Mouse (Mus musculus): ENCODE measurements around the gene Zfp729a. TPM values are rescaled to one million over a fixed set of nuclear protein-coding genes. Genes with fewer than 3 reads are reported as not detected.

Zfp729a gene
- total RNA-seq (2023) = 10.7 to 16.3 TPM (median 13.5 TPM) in 4 replicates

DNA sequence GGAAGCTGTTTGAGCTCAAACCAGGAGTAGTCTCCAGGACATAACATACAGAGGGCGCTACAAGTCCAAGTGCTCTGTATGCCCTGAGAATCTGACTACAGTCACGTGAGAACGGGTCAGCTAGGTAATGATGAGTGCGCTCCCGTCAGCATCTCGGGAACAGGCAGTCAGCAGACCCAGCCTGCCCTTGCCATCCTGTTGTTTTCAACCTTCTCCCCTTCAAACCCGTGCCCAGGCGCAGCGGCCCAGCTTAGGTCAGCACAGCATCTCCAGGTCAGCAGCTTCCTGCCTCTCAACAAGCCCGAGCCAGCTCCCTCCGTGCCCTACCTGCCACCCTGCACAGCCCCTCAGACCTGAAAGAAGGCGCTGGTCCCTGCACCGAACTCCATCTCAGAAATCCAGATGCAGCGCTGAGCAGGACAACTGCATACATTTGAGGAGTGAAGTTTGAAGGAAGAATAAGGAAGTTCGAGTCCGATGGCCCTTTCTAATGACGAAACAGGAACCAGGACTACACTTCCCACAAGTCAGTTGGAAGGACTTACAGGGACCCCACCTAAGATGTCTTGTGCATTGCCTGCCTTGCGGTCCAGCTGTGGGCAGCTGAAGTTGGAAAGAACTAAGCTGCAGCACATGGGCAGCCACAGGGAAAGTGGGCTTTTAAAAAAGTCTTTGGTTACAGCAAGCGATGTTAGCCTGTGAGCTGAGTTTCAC is at the start of gene Zfp729a, which contains the start of gene Gm49345:
Gene Zfp729a (minus strand): TSS at position 498 of the 714 bp plus-strand sequence.
Gene Gm49345 (minus strand): TSS at position 476 of the 714 bp plus-strand sequence.

DNA sequence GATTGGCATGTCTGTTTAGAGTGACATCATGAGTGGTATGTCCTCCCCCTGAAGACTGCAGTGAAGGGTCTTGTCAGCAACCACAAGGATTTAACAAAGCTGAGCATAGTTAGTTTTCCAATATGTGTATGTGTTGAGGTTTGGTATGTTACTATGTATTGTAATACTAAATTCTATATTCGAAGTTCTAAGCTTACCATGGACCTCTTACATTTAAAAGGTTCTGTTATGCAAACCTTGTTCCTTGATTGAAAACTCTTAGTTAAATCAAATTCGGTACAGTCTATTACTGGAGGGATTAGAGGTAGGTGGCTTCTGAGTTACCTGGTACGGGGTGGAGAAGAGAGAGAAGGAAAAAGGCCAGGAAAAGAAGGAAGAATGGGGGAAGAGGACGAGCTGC is 49.4 kb upstream of the Zfp729a start, which contains the start of gene Zfp738:
Gene Zfp738 (minus strand): TSS at position 101 of the 400 bp plus-strand sequence.

DNA sequence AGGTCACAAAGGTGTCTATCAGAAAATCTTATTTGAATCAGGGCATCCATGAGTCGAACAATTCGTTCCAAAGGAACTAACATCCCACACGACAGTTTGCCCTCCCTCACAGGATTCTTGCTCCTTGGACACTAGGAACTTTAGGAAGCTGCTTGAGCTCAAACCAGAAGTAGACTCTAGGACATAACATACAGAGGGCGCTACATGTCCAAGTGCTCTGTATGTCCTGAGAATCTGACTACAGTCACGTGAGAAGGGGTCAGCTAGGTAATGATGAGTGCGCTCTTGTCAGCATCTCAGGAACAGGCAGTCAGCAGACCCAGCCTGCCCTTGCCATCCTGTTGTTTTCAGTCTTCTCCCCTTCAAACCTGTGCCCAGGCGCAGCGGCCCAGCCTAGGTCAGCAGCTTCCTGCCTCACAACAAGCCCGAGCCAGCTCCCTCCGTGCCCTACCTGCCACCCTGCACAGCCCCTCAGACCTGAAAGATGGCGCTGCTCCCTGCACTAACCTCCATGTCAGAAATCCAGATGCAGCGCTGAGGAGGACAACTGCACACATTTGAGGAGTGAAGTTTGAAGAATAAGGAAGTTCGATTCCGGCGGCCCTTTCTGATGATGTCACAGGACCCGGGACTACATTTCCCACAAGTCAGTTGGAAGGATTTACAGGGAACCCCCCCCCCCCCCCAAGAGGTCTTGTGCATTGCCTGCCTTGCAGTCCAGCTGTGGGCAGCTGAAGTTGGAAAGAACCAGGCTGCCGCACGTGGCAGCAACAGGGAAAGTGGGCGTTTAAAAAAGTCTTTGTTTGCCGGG is 28.3 kb downstream of the Zfp729a start, which contains the start of gene Zfp729b:
Gene Zfp729b (minus strand): TSS at position 642 of the 811 bp plus-strand sequence.

Other genes with a start within 250 kb of the Zfp729a start
- gene Zfp429, start 238.0 kb downstream of the Zfp729a start, total RNA-seq (2023) = 12.8 to 15.9 TPM (median 14.9 TPM) in 4 replicates
- 1.5 to 5.7 TPM (median 2.1 TPM) in 4 replicates for gene Zfp459, start 216.4 kb downstream of the Zfp729a start, total RNA-seq (2023)
- 4.4 to 9.8 TPM (median 6.6 TPM) in 4 replicates for gene Zfp874a, start 186.2 kb downstream of the Zfp729a start, total RNA-seq (2023)
- 10.2 to 11.4 TPM (median 11.0 TPM) in 4 replicates for gene Zfp874b, start 153.5 kb downstream of the Zfp729a start, total RNA-seq (2023)
- 11.2 to 12.8 TPM (median 12.4 TPM) in 4 replicates for gene Zfp58, start 137.2 kb downstream of the Zfp729a start, total RNA-seq (2023)
- gene Gm26965, start 111.6 kb downstream of the Zfp729a start, total RNA-seq (2023) = 1.2 TPM in 1 of 4 replicates, not detected in the others
- gene Zfp87, start 111.6 kb downstream of the Zfp729a start, total RNA-seq (2023) = 22.5 to 24.2 TPM (median 23.7 TPM) in 4 replicates
- gene Zfp748, start 84.0 kb downstream of the Zfp729a start, total RNA-seq (2023) = 6.5 to 8.0 TPM (median 6.8 TPM) in 4 replicates
- 14.8 to 18.5 TPM (median 16.9 TPM) in 4 replicates for gene Zfp729b, start 28.1 kb downstream of the Zfp729a start, total RNA-seq (2023)
- gene Gm49345, start within 50 bp of the Zfp729a start, total RNA-seq (2023) = 0.60 to 5.3 TPM (median 1.4 TPM) in 4 replicates
- 9.3 to 12.7 TPM (median 11.0 TPM) in 4 replicates for gene Zfp738, start 49.3 kb upstream of the Zfp729a start, total RNA-seq (2023)
- gene Zfp65, start 91.4 kb upstream of the Zfp729a start, total RNA-seq (2023) = 12.0 to 16.3 TPM (median 13.1 TPM) in 4 replicates
- gene Zfp85, start 117.4 kb upstream of the Zfp729a start, total RNA-seq (2023) = 3.5 to 4.9 TPM (median 4.5 TPM) in 4 replicates
- gene Zfp493, start 141.9 kb upstream of the Zfp729a start, total RNA-seq (2023) = 2.1 to 3.1 TPM (median 2.7 TPM) in 4 replicates
- 3.5 to 5.1 TPM (median 4.0 TPM) in 4 replicates for gene Zfp273, start 175.9 kb upstream of the Zfp729a start, total RNA-seq (2023)
- gene Gm10037, start 193.3 kb upstream of the Zfp729a start, total RNA-seq (2023) = 2.0 to 3.4 TPM in 2 of 4 replicates, not detected in the others
- not detected in 4 replicates for gene BC048507, start 225.5 kb upstream of the Zfp729a start, total RNA-seq (2023)

Data from B cell, adult 62 days (primary cell).